Mouse (Mus musculus) liver, embryonic 14.5 days (tissue): ENCODE data around the gene Hnrnpu.

Experiments used
- CTCF ChIP-seq: IDR thresholded peaks from 2 replicates; pipeline ENCODE4 v1.5.1; 2016; ENCODE audit warnings: antibody characterized with exemption, low read depth, control low read depth
- EP300 ChIP-seq: IDR thresholded peaks from 2 replicates; pipeline ENCODE4 v1.6.1; 2016; ENCODE audit warnings: antibody characterized with exemption, low read depth

- TF ChIP-seq EP300 (no peak), CTCF (no peak)
Observed at GRCm38 (mm10) chr1:178309487-178309886, 28.1 kb downstream of the Hnrnpu start.
